Mouse (Mus musculus): ENCODE measurements around the gene Enkd1. TPM values are rescaled to one million over a fixed set of nuclear protein-coding genes. Genes with fewer than 3 reads are reported as not detected.
A peak's percentile ranks its signal among the peaks of the same experiment; 100 is the strongest.

The Enkd1 gene
- polyA plus RNA-seq (2012; rRNA removed): 5.8 and 8.4 TPM in 2 replicates

DNA sequence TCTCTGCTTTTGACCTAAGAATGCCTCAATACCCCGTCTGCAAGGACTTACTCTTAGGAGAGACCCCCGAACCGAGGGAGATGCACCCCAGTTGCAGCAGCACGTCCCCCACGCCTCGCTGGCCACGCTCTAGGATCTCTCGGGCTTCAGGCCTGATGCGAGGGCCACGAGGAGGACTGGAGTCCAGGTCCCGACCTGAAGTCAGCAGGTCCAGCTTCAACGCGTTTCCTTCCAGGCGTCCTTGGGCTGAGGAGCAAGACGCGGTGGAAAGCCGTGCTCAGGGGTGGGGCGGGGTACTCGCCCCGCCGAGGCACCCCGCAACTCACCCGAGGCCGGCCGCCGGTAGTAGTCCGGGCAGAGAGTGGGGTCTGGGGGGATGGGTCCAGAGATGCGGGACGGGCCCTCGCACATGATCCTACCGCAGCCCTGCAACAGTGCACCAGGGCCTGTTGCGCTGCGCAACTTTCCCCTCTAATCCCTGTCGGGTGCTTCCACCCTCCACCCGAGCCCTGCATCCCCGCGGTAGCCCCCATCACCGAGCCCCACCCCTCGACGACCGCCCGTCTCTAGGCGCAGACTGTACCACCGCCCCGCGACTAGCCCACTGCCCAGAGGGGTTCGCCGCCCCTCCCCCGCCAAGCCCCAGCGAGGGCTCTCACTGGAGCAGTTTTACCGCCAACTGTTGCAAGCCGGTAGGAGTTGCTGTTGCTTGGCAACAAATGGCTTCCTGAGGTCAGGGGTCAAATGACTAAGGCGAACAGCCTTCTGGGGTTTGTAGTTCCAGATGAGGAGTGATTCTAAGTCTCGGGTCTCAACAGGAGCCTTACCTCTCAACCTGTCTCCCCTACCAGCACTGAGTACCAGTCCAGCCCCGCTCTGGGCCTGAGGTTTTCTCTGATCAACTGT, at the start of gene Enkd1, which contains the start of gene 4933405L10Rik:
Enkd1 (minus strand) TSS at position 713 of the 906 bp plus-strand sequence.
4933405L10Rik (plus strand) TSS at position 158 of the 906 bp plus-strand sequence.
- peak; percentile 38 for DNase-seq (ENCODE audit: low read depth)

DNA sequence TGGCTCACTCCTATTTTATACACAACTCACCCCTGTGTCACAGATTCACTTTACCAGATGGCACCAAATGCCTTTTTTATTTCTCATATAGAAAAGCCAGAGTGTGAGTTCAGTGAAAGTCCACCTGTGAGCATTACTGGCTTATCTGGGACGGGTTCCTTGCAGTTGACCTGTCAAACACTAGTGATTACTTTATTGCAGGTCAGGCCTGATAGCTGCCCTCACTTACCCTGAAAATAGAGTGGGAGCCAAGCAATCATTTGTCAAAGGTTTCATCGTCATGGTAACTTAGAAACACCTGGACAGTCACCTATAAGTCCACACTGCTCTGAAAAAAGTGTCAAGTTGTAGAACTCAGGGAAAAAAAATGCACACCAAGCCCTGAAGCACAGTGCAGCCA, 46.7 kb upstream of the Enkd1 start:
- no peak for DNase-seq (ENCODE audit: low read depth)

DNA sequence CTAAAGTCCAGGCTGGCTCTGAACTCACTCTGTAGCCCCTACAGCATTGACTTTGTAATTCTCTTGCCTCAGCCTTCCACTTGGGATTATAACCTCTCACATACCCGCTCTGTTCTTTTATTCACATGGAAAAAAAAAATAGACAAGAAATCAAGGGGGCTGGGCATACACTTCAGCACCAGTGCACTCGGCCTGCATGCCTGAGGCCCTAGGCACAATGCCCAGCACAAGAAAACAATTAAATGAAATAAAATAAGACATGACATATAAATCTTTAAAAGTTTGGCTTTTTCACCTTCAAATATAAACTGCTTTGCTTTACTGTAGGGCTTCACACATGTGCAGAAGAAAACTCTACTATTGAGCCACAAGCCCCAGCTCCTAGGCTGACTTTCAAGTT, 45.9 kb upstream of the Enkd1 start:
- DNase-seq (ENCODE audit: low read depth): no peak

DNA sequence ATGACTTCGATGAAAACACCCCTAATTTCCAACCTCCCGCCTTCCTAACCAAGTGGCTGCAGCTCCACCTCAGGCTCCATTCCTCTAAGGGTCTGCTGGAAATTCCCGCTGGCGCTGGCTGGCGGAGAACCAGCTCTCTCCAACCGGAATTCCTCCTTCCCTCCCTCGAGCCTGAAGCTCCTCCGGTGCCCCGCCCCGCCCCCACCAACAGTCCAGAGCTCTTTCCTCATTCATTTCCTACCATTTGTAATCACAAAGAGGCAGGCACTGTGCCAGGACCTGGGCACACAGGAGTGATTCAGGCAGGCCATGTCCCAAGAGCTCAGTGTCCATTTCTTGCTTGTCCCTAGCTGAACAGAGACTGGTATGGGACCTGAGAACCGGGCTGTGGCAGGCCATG, 42.6 kb upstream of the Enkd1 start:
- DNase-seq (ENCODE audit: low read depth): peak; percentile 58

DNA sequence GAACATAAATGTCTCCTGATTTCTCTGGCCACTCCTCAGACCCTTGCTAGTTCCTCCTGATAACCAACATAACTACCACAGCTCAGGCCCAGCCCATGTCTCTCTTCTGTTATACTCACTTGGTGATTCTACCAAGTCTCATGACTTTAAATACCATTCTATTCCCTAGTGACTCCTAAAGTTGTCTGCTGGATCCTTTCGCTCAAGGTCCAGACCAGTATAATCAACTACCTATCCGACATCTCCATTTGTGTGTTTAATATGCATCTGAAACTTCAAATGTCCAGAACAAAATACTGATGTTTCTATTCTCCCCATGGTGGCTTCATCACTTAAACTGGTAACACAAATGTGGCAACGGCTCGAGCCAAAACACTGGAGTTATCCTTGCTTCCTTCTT, 35.3 kb upstream of the Enkd1 start:
- DNase-seq (ENCODE audit: low read depth): no peak

DNA sequence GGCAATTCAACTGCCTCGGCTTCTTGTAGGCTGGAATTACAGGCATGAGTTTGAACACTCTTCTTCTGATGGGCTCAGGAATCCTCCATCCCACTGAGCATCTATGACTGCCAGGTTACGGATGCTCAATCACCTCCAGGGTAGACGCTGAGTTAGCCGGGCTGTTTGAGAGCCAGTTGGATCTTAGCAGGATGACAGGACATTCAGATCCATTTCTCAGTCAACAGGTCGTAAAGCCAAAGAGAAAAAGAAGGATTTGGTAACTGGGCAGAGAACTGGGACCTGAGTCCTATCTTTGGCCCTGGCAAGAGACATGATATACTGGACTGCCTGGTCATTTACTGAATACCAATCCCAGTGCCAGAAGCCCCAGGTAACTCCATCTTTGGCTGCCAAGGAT, 31.2 kb upstream of the Enkd1 start:
- no peak for DNase-seq (ENCODE audit: low read depth)

DNA sequence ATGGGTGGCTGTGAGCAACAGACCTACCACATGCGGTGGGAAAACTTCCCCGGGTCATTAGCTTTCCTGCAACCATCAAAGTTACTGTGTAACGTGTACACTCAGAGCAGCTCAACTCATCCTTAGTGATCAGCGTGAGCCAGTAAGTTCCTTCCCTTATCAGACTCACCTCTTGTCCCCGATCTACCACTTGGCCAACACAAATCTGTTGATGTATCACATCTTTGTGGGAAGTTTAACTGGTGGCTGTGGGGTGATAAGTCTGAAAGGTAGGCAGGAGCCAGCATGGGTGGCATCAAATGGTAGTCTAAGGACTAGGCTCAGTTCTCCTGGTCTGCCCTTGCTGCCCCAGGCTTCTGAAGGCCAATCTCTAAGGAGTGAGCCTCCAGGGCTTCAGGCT, 24.2 kb upstream of the Enkd1 start:
- no peak for DNase-seq (ENCODE audit: low read depth)

DNA sequence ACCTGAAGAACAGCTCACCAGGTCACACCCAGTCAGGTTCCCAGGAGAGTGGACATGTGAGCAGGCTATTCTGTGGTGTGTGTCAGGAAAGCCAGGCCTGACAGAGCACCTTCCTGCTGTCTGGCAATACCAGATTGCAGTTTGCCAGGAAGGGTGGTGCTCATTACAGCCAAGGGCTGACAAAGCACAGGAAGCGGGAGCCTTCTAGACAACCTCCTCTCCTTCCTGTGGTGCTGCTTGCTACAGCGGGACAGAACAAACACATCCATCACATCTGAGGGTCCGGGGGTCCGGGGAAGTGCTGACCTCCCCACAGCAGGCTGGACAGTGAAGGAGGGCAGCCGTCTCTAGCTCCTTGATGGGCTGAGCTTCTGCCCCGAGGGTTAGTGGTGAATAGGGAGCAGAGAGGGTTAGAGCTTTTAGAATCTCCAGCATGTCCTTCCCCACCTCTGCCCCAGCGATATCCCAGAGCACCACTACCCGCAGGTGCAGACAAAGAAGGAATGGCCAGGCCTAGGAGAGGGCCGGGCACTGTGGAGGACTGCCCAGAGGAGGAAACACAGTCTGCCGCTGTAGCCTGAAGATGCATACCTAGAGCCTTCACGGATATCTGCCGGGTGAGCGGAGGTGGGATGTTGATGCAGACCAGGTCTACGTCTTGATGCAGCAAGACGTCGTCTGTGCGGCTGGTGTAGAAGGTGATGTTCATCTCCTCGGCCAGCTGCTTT, 19.6 kb upstream of the Enkd1 start:
- DNase-seq (ENCODE audit: low read depth): no peak

DNA sequence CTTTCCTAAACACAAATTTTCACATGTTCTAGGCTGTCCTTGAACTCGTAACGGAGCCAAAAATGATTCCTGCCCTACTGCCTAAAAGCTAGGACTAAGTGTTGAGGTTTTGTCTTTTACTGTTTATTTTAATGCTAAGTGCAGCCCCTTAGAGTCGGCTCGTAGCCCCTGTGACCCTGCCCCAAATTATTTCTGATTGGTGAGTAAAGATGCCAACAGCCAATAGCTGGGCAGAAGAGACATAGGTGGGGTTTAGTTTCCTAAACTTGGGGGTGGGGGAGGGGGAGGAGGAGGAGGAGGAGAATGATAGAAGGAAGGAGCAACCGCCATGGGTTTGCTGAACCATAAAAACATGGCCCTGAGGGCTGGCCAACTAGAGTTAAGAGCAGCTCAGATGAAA, 17.7 kb upstream of the Enkd1 start:
- DNase-seq (ENCODE audit: low read depth): no peak

DNA sequence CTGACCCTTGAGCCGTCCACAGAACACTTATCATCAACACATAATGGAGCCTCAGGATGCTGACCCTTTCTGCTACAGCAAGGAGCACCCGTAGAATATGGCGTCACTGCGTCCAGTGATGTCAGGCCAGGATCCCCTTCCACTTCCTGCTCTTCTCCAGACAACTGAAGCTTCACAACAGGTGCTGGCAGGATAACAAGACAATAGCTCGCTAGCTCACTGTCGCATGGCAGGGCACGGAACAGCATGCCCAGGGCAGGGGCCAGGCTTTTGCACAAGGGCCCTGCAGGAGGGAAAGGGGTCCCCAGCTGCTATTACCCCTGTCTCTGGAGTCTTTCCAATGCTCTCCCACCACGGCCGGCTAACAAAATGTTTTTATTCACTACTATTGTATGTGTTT, 14.9 kb upstream of the Enkd1 start:
- DNase-seq (ENCODE audit: low read depth): no peak

DNA sequence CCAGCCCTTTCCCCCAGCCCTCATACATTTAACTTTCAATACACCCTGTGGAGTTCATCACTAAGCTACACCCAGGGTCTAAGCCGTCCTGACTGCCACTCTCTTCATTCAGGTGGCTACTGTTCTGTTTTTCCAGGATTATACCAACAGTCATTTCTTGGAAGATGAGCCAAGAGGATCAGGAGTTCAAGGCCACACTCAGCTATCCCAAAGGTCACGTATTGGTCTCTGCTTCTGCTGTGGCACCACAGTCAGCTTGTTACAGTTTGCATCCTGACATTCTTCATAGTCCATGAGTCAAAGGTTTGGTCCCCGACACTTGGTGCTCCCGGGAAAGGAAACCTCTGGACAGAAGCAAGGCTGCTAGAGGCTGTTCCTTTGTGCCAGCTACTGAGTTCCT, 11.6 kb upstream of the Enkd1 start:
- no peak for DNase-seq (ENCODE audit: low read depth)

DNA sequence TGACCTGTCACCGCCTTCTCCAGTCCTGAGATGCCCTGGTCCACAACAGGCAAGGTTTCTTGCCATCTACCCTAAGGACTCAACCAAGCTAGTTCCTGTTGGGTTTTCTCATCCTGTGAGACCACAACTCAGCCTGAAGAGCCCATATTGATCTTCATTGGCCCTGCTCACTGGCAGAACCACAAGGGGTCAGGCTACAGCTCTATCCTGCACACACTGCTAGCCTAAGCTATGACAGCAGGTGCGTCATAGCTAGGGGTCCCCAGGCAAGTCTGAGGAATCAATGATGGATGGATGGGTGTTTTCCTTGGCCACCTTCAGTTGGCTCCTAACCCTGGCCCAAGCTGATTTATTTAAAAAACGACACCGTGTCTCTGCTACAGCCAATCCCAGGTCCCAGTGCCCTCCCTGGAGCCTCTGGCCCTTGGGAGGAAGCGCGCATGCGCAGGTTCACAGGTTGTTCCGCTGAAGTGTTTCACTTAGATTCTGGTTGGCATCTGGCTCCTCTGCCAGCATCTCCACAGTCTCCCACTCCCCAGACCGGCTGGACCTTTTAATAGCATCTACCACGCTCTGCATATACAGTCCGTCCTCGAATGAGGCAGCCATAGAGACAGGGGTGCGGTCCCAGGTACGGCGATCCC, 8.4 kb upstream of the Enkd1 start:
- no peak for DNase-seq (ENCODE audit: low read depth)

DNA sequence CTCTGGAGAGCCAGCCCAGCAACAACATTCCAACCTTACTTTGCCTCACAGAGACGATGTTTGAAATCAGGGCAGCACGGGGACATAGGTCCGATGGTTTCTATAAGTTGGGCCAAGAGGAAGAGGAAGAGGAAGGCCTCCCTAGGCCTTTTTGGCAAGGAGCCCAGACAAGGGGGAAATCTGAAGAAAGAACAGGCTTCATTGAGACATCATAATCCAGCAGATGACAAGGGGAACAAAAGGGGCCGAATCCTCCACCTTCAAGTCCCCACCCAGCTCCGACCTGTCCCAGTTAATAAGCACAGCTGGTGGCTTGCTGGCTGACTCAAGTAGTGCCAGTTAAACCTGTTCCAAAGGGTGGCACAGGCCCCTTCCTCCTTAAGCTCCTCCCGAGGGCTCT, 7.0 kb upstream of the Enkd1 start:
- DNase-seq (ENCODE audit: low read depth): no peak

DNA sequence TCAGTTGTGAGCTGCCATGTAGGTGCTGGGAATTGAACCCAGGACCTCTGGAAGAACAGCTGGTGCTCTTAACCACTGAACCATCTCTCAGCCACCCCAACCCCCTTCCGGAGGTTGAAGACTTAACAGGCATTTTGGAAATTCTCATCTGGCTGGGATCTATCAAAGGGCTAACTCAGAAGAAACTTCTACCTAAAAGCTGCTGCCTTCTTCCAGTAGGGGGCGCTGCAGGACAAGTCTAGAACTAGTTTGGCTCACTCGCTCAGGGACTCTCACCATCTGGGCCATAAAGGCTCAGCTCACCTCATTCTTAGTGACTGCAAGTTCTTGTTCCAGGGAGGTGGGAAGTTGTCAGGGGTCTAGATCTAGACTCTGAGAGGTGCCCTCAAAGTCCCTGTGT, 6.1 kb upstream of the Enkd1 start:
- DNase-seq (ENCODE audit: low read depth): peak; percentile 20

DNA sequence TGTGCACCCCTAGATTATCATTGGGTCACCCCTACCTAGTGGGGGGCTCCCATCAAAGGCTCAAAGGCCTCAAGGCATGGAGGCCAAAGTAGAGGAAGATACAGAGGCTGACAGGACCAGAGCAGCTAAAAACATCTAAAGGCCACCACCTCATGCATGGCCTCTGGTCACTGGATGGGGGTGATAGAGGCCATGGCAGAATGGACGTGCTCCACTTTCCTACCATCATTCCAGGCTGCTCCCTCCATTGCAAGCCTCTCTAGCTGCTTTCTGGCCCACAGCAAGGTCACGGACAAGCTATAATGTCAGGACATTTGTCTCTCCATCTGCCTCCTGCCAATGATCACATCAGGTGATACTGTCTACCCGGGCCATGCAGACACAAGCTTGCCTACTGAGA, 4.3 kb upstream of the Enkd1 start:
- DNase-seq (ENCODE audit: low read depth): no peak

DNA sequence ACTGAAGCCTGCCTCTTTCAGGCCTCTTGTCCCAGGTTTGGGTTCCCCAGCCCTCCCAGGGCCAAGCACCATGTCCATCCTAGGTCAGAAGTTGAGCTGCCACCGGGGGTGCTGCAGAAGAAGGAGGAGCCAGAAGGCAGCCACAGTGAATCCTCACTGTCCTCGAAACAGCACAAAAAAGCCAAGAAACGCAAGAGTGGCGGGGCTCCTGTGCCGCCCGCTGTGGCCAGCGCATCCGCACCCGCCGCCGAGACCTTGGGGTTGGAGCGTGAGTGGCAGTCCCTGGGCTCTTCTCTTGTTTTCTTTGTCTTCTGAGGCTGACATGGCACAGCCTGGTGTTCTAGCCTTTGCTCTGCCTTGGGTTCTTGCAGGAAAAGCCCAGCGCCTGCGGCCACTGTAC, 1.3 kb upstream of the Enkd1 start:
- no peak for DNase-seq (ENCODE audit: low read depth)

DNA sequence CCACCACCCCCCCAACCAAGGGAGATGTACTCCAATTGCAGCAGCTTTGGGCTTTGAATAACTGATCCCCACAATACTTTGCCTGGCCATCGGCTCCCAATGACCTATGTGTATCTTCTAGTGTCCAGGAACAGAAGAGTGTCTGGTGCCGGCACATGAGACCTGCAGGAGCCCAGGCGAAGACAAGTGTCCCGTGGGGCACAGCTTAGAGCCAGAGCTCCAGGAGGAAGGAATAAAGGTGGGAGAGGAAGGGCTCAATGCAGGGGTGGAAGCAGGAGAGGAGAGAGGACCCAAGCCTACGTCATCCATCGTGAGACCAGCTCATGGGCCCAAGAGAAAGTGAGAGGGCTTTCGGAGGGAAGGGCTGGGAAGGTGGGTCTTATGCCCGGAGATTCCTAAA, 665 bp upstream of the Enkd1 start:
- no peak for DNase-seq (ENCODE audit: low read depth)

DNA sequence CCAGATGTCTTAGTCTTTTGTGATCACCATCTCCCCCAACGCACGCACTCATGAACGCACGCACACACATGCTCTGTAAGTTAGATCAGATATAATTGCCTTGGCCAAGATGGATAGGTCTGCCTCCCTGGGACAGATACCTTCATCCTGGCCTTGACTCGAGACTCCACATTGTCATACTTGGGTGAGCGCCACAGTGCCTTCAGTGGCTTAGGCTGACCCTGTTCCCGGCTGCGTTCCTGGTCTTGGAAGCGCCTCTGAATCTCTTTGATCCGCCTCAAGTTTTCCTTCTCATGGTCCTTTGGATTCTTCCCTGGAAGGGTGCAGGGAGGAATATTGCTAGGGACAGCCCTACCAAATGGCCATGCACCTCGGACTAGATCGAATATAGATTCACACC, 1.6 kb downstream of the Enkd1 start:
- DNase-seq (ENCODE audit: low read depth): no peak

DNA sequence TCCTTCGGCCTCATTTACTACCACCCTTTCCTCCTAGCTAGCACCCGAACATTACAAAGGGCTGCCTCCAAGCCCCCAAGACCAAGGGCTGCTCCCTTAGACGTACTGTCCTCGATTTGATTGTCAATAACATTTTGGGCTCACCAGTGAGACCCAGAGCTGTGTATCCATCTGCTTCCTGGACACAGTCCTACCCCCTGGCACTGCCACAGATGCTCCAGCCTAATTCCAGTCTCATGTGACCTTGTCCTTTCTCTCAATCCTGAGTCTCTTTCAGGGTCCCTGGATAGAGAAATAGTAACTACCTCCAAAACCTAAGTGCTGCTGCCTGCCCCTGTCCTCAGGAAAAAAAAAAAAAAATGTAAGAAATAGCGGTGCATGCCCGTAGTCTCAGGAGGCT, 3.1 kb downstream of the Enkd1 start:
- DNase-seq (ENCODE audit: low read depth): no peak

DNA sequence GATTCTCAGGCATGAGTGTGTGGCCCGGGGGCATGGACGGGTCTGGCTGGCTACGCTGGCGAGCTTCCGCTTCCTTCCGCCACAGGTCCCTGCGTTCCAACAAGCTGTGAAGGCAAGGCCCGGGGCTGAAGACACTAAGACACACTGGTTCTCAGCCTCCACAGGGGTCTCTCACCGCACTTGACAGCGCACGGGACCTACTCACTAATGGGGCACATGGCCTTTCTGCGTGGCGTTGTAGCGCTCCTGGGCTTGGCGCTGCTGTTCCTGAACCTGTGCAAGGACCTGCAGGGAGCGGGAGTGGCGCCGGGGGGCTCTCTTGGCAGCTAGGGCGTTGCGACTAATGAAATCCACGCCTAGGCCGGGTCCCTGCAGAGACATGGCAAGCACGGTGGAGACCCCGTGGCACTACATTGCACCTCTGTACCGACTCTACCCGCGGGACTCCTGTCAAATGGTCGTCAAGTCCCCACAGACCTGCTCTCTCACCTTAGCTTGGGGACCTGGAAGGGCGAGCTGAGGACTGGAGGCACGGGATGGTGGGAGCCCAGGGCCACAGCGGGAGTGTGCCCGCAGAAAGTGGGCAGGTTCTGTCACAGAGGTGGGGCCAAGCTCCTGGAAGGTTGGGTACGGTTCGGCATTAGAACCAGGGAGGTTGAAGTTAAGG, 3.7 kb downstream of the Enkd1 start:
- DNase-seq (ENCODE audit: low read depth): no peak

DNA sequence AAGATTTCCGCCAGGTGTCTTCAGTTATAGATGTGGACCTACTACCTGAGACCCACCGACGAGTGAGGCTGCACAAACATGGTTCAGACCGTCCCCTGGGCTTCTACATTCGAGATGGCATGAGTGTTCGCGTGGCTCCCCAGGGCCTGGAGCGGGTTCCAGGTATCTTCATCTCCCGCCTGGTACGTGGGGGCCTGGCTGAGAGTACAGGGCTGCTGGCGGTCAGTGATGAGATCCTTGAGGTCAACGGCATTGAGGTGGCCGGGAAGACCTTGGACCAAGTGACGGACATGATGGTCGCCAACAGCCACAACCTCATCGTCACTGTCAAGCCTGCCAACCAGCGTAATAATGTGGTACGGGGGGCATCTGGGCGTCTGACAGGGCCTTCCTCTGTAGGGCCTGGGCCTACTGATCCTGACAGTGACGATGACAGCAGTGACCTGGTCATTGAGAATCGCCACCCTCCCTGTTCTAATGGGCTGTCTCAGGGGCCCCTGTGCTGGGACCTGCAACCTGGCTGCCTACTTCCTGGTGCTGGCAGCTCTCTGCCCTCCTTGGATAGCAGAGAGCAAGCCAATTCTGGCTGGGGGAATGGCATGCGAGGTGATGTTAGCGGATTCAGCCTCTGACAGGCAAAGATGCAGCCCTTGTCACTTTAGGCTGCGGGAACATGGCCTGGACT, 5.1 kb downstream of the Enkd1 start:
- DNase-seq (ENCODE audit: low read depth): no peak
